Mouse (Mus musculus): ENCODE measurements around the gene Ppm1l. TPM values are rescaled to one million over a fixed set of nuclear protein-coding genes. Genes with fewer than 3 reads are reported as not detected.

The Ppm1l gene
- total and polyA plus RNA-seq, 3 experiments = not detected

- Histone ChIP-seq H3K27ac (ENCODE audit: control insufficient read depth, low read depth, low read length) (no peak overlapping the region), H3K79me2 (ENCODE audit: control insufficient read depth, insufficient read depth, low read length, poor library complexity) (no peaks in the 10 kb centered on the region), H3K9me3 (replicated peaks; ENCODE audit: insufficient read depth, low read length) (no peaks in the 10 kb centered on the region), H3K4me3 (ENCODE audit: control insufficient read depth in 1 of 2, insufficient read depth in 1 of 2, low read depth in 2 of 2, low read length in 2 of 2) (no peak overlapping the region), H3K27me3 (ENCODE audit: control insufficient read depth in 1 of 2, insufficient read depth in 2 of 2, low read length in 2 of 2) (no peaks in the 10 kb centered on the region; a peak in 1 of 4 replicates), H3K9ac (ENCODE audit: control insufficient read depth, low read depth, low read length, poor library complexity, severe bottlenecking) (no peak overlapping the region), H3K4me1 (ENCODE audit: control insufficient read depth in 1 of 2, insufficient read depth in 2 of 2, low read length in 2 of 2) (no peaks in the 10 kb centered on the region), H3K36me3 (ENCODE audit: control insufficient read depth in 1 of 2, insufficient read depth in 2 of 2, low read length in 2 of 2) (no peaks in the 10 kb centered on the region)
- no peak for DNase-seq (ENCODE audit: low read depth, low spot score)
- no peak for TF ChIP-seq TAL1 (IDR thresholded peaks at IDR 0.05; ENCODE audit: low read length)
- no peak for TF ChIP-seq MAX (IDR thresholded peaks at IDR 0.05; ENCODE audit: low read length)
- no peak for TF ChIP-seq TCF12 (IDR thresholded peaks at IDR 0.05; ENCODE audit: low read depth, low read length)
- TF ChIP-seq RAD21 (IDR thresholded peaks at IDR 0.05; ENCODE audit: low read depth, low read length) = no peak
- TF ChIP-seq MYB (IDR thresholded peaks at IDR 0.05; ENCODE audit: low read depth, low read length) = no peak
- no peak for TF ChIP-seq MAZ (IDR thresholded peaks at IDR 0.05; ENCODE audit: low read depth, low read length)
- no peak for TF ChIP-seq RCOR1 (IDR thresholded peaks at IDR 0.05; ENCODE audit: low read depth, low read length)
- TF ChIP-seq GABPA (IDR thresholded peaks at IDR 0.05; ENCODE audit: low read depth, low read length) = no peak
- TF ChIP-seq MXI1 (IDR thresholded peaks at IDR 0.05; ENCODE audit: low read depth, low read length) = no peak
- TF ChIP-seq BHLHE40 (IDR thresholded peaks at IDR 0.05; ENCODE audit: borderline replicate concordance, low read depth, low read length) = no peak
- TF ChIP-seq SMC3 (IDR thresholded peaks at IDR 0.05; ENCODE audit: low read depth, low read length) = no peak
- no peak for TF ChIP-seq SIN3A (IDR thresholded peaks at IDR 0.05; ENCODE audit: low read length)
- TF ChIP-seq MEF2A (IDR thresholded peaks at IDR 0.05; ENCODE audit: extremely low read depth, insufficient replicate concordance, low read depth, low read length, poor library complexity, severe bottlenecking) = no peak
- no peak for TF ChIP-seq ZC3H11A (IDR thresholded peaks at IDR 0.05; ENCODE audit: low read depth, low read length)
- no peak for TF ChIP-seq CTCF (IDR thresholded peaks at IDR 0.05 in 2 of 3, conservative IDR thresholded peaks at IDR 0.05 in 1 of 3; ENCODE audit: control insufficient read depth in 1 of 3, insufficient read depth in 1 of 3, low read depth in 2 of 3, low read length in 3 of 3, poor library complexity in 1 of 3, severe bottlenecking in 1 of 3)
- TF ChIP-seq MYC (IDR thresholded peaks at IDR 0.05; ENCODE audit: low read depth, low read length) = no peak
- TF ChIP-seq JUND (IDR thresholded peaks at IDR 0.05; ENCODE audit: low read depth, low read length) = no peak
- no peak for TF ChIP-seq NELFE (IDR thresholded peaks at IDR 0.05; ENCODE audit: low read depth, low read length)
- TF ChIP-seq TBP (IDR thresholded peaks at IDR 0.05; ENCODE audit: low read depth, low read length) = no peak
Measured at GRCm38 (mm10) chr3:69509411-69509952, 192.8 kb downstream of the Ppm1l start.

DNA sequence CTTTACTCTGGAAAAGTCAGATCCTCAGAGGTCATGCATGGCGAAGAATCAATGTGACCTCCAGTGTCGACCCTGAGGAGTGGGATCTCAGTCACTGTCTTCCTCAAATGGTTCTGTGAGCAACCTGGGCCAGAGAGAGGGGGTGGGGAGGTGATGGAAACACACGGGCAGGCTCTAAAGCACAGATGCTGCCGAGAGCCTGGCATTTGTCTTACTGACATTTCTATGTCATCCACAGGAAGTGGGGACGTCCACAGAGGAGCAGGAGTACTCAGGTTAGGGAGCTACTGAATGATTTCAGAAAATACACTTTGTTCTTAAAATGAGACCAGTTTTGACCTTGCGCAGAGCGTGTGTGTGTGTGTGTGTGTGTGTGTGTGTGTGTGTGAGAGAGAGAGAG lies 195.2 kb downstream of the Ppm1l start:
- no peak for DNase-seq (ENCODE audit: low read depth, low spot score)
- no peaks in the 10 kb centered on the region for H3K79me2 ChIP-seq (ENCODE audit: control insufficient read depth, insufficient read depth, low read length, poor library complexity)
- no peaks in the 10 kb centered on the region for H3K36me3 ChIP-seq (ENCODE audit: control insufficient read depth in 1 of 2, insufficient read depth in 2 of 2, low read length in 2 of 2)
- H3K27ac ChIP-seq (ENCODE audit: control insufficient read depth, low read depth, low read length) = no peak overlapping the region
- no peaks in the 10 kb centered on the region; a peak in 1 of 4 replicates for H3K27me3 ChIP-seq (ENCODE audit: control insufficient read depth in 1 of 2, insufficient read depth in 2 of 2, low read length in 2 of 2)
- H3K4me1 ChIP-seq (ENCODE audit: control insufficient read depth in 1 of 2, insufficient read depth in 2 of 2, low read length in 2 of 2) = no peaks in the 10 kb centered on the region
- TF ChIP-seq SIN3A (IDR thresholded peaks at IDR 0.05; ENCODE audit: low read length) = no peak
- TF ChIP-seq EP300 (IDR thresholded peaks at IDR 0.05; ENCODE audit: low read depth in 1 of 2, low read length in 2 of 2) = no peak
- TF ChIP-seq MYC (IDR thresholded peaks at IDR 0.05; ENCODE audit: low read depth, low read length) = no peak
- no peak for TF ChIP-seq USF1 (IDR thresholded peaks at IDR 0.05; ENCODE audit: low read depth, low read length)
- TF ChIP-seq NELFE (IDR thresholded peaks at IDR 0.05; ENCODE audit: low read depth, low read length) = no peak
- TF ChIP-seq MXI1 (IDR thresholded peaks at IDR 0.05; ENCODE audit: low read depth, low read length) = no peak
- no peak for TF ChIP-seq ZNF384 (IDR thresholded peaks at IDR 0.05; ENCODE audit: low read depth, low read length)
- no peak for TF ChIP-seq GABPA (IDR thresholded peaks at IDR 0.05; ENCODE audit: low read depth, low read length)
- TF ChIP-seq JUND (IDR thresholded peaks at IDR 0.05; ENCODE audit: low read depth, low read length) = no peak
- no peak for TF ChIP-seq E2F4 (IDR thresholded peaks at IDR 0.05; ENCODE audit: borderline replicate concordance, low read depth, low read length)
- no peak for TF ChIP-seq TBP (IDR thresholded peaks at IDR 0.05; ENCODE audit: low read depth, low read length)
- TF ChIP-seq ELF1 (IDR thresholded peaks at IDR 0.05; ENCODE audit: low read depth, low read length) = no peak
- TF ChIP-seq POLR2AphosphoS5 (IDR thresholded peaks at IDR 0.05; ENCODE audit: borderline replicate concordance, low read depth, low read length) = no peak
- TF ChIP-seq CHD1 (IDR thresholded peaks at IDR 0.05; ENCODE audit: low read depth, low read length) = no peak
- TF ChIP-seq USF2 (IDR thresholded peaks at IDR 0.05; ENCODE audit: borderline replicate concordance in 1 of 2, insufficient read depth in 1 of 2, low read depth in 1 of 2, low read length in 2 of 2) = no peak
- H3K9ac ChIP-seq (ENCODE audit: control insufficient read depth, low read depth, low read length, poor library complexity, severe bottlenecking) = no peak overlapping the region
- no peak overlapping the region for H3K4me3 ChIP-seq (ENCODE audit: control insufficient read depth in 1 of 2, insufficient read depth in 1 of 2, low read depth in 2 of 2, low read length in 2 of 2)
- no peaks in the 10 kb centered on the region for H3K9me3 ChIP-seq (replicated peaks; ENCODE audit: insufficient read depth, low read length)
